28 mouse cellular contexts compared by ENCODE assay signal in genomic region chr4:123056560-123057109, GRCm38 (mm10). TPM values are rescaled to one million over a fixed set of nuclear protein-coding genes. Genes with fewer than 3 reads are reported as not detected.
DNase-seq lines count a peak whose midpoint lies in the region; ATAC-seq and TF ChIP-seq lines count a peak whose summit lies in the region.
"Had no signal": no experiment of that assay in that cellular context is flagged by ENCODE, and none has a peak within 500 bp of the region (broad histone marks: within the 10 kb centered on the region; RNA-seq: fewer than 3 reads in every experiment).

No protein-coding gene starts in this region.

- H3K9ac ChIP-seq in limb, embryonic 15.5 days = no peak overlapping the region
- no peak overlapping the region for H3K9ac ChIP-seq in stomach, embryonic 15.5 days
- no peak overlapping the region for H3K9ac ChIP-seq in forebrain, embryonic 12.5 days
- H3K9ac ChIP-seq in hindbrain, postnatal 0 days (replicated peaks; ENCODE audit: low read length) = no peak overlapping the region
- H3K9ac ChIP-seq: heart, embryonic 12.5 days; hindbrain, embryonic 14.5 days; liver, embryonic 13.5 days; midbrain, embryonic 15.5 days; neural tube, embryonic 13.5 days had no signal

- H3K4me3 ChIP-seq in heart, embryonic 10.5 days = no peak overlapping the region
- H3K4me3 ChIP-seq in limb, embryonic 15.5 days = no peak overlapping the region
- H3K4me3 ChIP-seq in stomach, embryonic 15.5 days (replicated peaks) = no peak overlapping the region
- H3K4me3 ChIP-seq in forebrain, embryonic 12.5 days (replicated peaks) = no peak overlapping the region
- H3K4me3 ChIP-seq in hindbrain, postnatal 0 days (ENCODE audit: low read length) = no peak overlapping the region
- H3K4me3 ChIP-seq: heart, embryonic 12.5 days; liver, embryonic 13.5 days; midbrain, embryonic 15.5 days; neural tube, embryonic 13.5 days had no signal

- 78% methylated on average over 3 of the region's 3 CpGs for WGBS in heart, embryonic 10.5 days
- WGBS in limb, embryonic 15.5 days = 76% methylated on average over 3 of the region's 3 CpGs
- 79% methylated on average over 3 of the region's 3 CpGs for WGBS in stomach, embryonic 15.5 days
- 91% methylated on average over 3 of the region's 3 CpGs for whole genome bisulfite sequencing in forebrain, embryonic 12.5 days
- 85% methylated on average over 3 of the region's 3 CpGs for WGBS in hindbrain, postnatal 0 days

- H3K4me2 ChIP-seq in limb, embryonic 15.5 days = no peak overlapping the region
- no peak overlapping the region for H3K4me2 ChIP-seq in stomach, embryonic 15.5 days
- H3K4me2 ChIP-seq in forebrain, embryonic 12.5 days = no peak overlapping the region
- no peak overlapping the region for H3K4me2 ChIP-seq in hindbrain, postnatal 0 days (ENCODE audit: low read depth, low read length)
- H3K4me2 ChIP-seq: heart, embryonic 12.5 days; hindbrain, embryonic 14.5 days; liver, embryonic 13.5 days; midbrain, embryonic 15.5 days; neural tube, embryonic 13.5 days had no signal

- TF ChIP-seq CTCF in hindbrain, postnatal 0 days (IDR thresholded peaks at IDR 0.05; ENCODE audit: low read depth) = no peak

- H3K4me1 ChIP-seq in heart, embryonic 10.5 days = peaks cover 18% of the 10 kb centered on the region
- H3K4me1 ChIP-seq in limb, embryonic 15.5 days = no peaks in the 10 kb centered on the region
- H3K4me1 ChIP-seq in stomach, embryonic 15.5 days = peaks cover 4% of the 10 kb centered on the region; the same call in 1 of the 2 replicates
- H3K4me1 ChIP-seq in forebrain, embryonic 12.5 days = peaks cover 16% of the 10 kb centered on the region
- H3K4me1 ChIP-seq in hindbrain, postnatal 0 days (ENCODE audit: insufficient read depth, low read length) = no peaks in the 10 kb centered on the region
- H3K4me1 ChIP-seq: liver, embryonic 13.5 days had no signal

- no peak for ATAC-seq in limb, embryonic 15.5 days (ENCODE audit: insufficient number of reproducible peaks, low FRiP score, low TSS enrichment, low read depth)
- no peak for ATAC-seq in stomach, embryonic 15.5 days (ENCODE audit: insufficient read depth, low FRiP score, low read depth)
- ATAC-seq in forebrain, embryonic 12.5 days (ENCODE audit: low FRiP score) = no peak
- no peak for ATAC-seq in hindbrain, postnatal 0 days
- ATAC-seq: forebrain, embryonic 16.5 days; midbrain, embryonic 15.5 days had no signal

- H3K36me3 ChIP-seq in heart, embryonic 10.5 days = peaks cover 51% of the 10 kb centered on the region
- peaks cover 47% of the 10 kb centered on the region for H3K36me3 ChIP-seq in limb, embryonic 15.5 days
- peaks cover 29% of the 10 kb centered on the region for H3K36me3 ChIP-seq in stomach, embryonic 15.5 days
- peaks cover 59% of the 10 kb centered on the region for H3K36me3 ChIP-seq in forebrain, embryonic 12.5 days (replicated peaks)
- H3K36me3 ChIP-seq in hindbrain, postnatal 0 days (ENCODE audit: insufficient read depth, low read length) = peaks cover 18% of the 10 kb centered on the region; the same call in 1 of the 2 replicates

- H3K27me3 ChIP-seq in heart, embryonic 10.5 days (ENCODE audit: insufficient read depth, poor library complexity, severe bottlenecking) = peaks cover 9% of the 10 kb centered on the region; the same call in 1 of the 2 replicates
- H3K27me3 ChIP-seq in limb, embryonic 15.5 days = no peaks in the 10 kb centered on the region
- H3K27me3 ChIP-seq in stomach, embryonic 15.5 days (replicated peaks) = no peaks in the 10 kb centered on the region
- H3K27me3 ChIP-seq in forebrain, embryonic 12.5 days = no peaks in the 10 kb centered on the region
- no peaks in the 10 kb centered on the region for H3K27me3 ChIP-seq in hindbrain, postnatal 0 days (ENCODE audit: insufficient read depth, low read length)
- H3K27me3 ChIP-seq: liver, embryonic 13.5 days; midbrain, embryonic 15.5 days; neural tube, embryonic 13.5 days had no signal

- intact Hi-C loops in heart, postnatal 10 days (cut with DNase I) = no loop called here

- H3K27ac ChIP-seq in heart, embryonic 10.5 days = no peak overlapping the region
- H3K27ac ChIP-seq in limb, embryonic 15.5 days = peak overlapping the region; percentile 72
- peak overlapping the region; percentile 71; the same call in 1 of the 2 replicates for H3K27ac ChIP-seq in stomach, embryonic 15.5 days
- H3K27ac ChIP-seq in forebrain, embryonic 12.5 days = no peak overlapping the region
- no peak overlapping the region for H3K27ac ChIP-seq in hindbrain, postnatal 0 days
- H3K27ac ChIP-seq: hindbrain, embryonic 14.5 days; kidney, postnatal 0 days; liver, embryonic 13.5 days; macrophage; midbrain, embryonic 15.5 days; neural tube, embryonic 13.5 days had no signal

- no peaks in the 10 kb centered on the region for H3K9me3 ChIP-seq in heart, embryonic 10.5 days
- H3K9me3 ChIP-seq in limb, embryonic 15.5 days = no peaks in the 10 kb centered on the region
- H3K9me3 ChIP-seq in stomach, embryonic 15.5 days = no peaks in the 10 kb centered on the region
- H3K9me3 ChIP-seq in forebrain, embryonic 12.5 days = no peaks in the 10 kb centered on the region
- no peaks in the 10 kb centered on the region for H3K9me3 ChIP-seq in hindbrain, postnatal 0 days (ENCODE audit: low read length)
- H3K9me3 ChIP-seq: heart, embryonic 12.5 days; liver, embryonic 13.5 days; midbrain, embryonic 15.5 days; neural tube, embryonic 13.5 days had no signal

- peak; percentile 20 to 31 for DNase-seq in heart, postnatal 10 days
- no peak for DNase-seq in heart, embryonic 10.5 days (ENCODE audit: low spot score)
- peak; percentile 43 for DNase-seq in adipocyte (ENCODE audit: low spot score)
- DNase-seq in hindbrain, postnatal 0 days (ENCODE audit: low spot score) = no peak
- DNase-seq: cerebellum, adult 11-12 months; cerebellum, postnatal 10 days; gastrocnemius, postnatal 14 days; heart, adult 11 months; kidney, adult 2 months; liver, embryonic 13.5 days; retina, postnatal 1 day; right cerebral cortex, postnatal 25 days; spleen, adult 18-20 months; thymus, adult 2 months; thymus, postnatal 4 days had no signal

RNA-seq across cellular contexts. Expression of gene Trit1, which starts 40.2 kb away (rescaled TPM):
- total RNA-seq in heart, postnatal 10 days (2021) = 1 to 10 TPM; 7.7 to 8.3 TPM
- 15.0 and 18.3 TPM in 2 replicates for polyA plus RNA-seq in heart, embryonic 10.5 days (2016; fragmentation: Nextera tagmentation; extraction: Ambion mirVana)
- 20.9 and 21.3 TPM in 2 replicates for polyA plus RNA-seq in limb, embryonic 15.5 days (2015; fragmentation: Nextera tagmentation; extraction: Ambion mirVana)
- 18.3 and 20.4 TPM in 2 replicates for polyA plus RNA-seq in stomach, embryonic 15.5 days (2015; fragmentation: Nextera tagmentation; extraction: Ambion mirVana)
- polyA plus RNA-seq in forebrain, embryonic 12.5 days (2016; fragmentation: Nextera tagmentation; extraction: Ambion mirVana) = 29.3 and 29.7 TPM in 2 replicates
- total RNA-seq in hindbrain, postnatal 0 days (2014; rRNA removed) = 11.1 and 18.5 TPM in 2 replicates
- polyA plus RNA-seq in hindbrain, postnatal 0 days (2015; fragmentation: Nextera tagmentation; extraction: Ambion mirVana) = 17.0 and 18.3 TPM in 2 replicates

RNA-seq across cellular contexts. Expression of gene Bmp8b, which starts 48.3 kb away (rescaled TPM):
- not detected for total RNA-seq in heart, postnatal 10 days (2021)
- polyA plus RNA-seq in heart, embryonic 10.5 days (2016; fragmentation: Nextera tagmentation; extraction: Ambion mirVana) = 0.18 and 0.84 TPM in 2 replicates
- 1.2 and 1.3 TPM in 2 replicates for polyA plus RNA-seq in limb, embryonic 15.5 days (2015; fragmentation: Nextera tagmentation; extraction: Ambion mirVana)
- 0.54 and 0.81 TPM in 2 replicates for polyA plus RNA-seq in stomach, embryonic 15.5 days (2015; fragmentation: Nextera tagmentation; extraction: Ambion mirVana)
- polyA plus RNA-seq in forebrain, embryonic 12.5 days (2016; fragmentation: Nextera tagmentation; extraction: Ambion mirVana) = 0.17 and 0.24 TPM in 2 replicates
- 0.42 and 0.47 TPM in 2 replicates for total RNA-seq in hindbrain, postnatal 0 days (2014; rRNA removed)
- polyA plus RNA-seq in hindbrain, postnatal 0 days (2015; fragmentation: Nextera tagmentation; extraction: Ambion mirVana) = 0.29 and 0.43 TPM in 2 replicates
- total RNA-seq: gastrocnemius, postnatal 14 days; heart, postnatal 14 days; layer of hippocampus, adult 18-20 months had no signal
- polyA plus RNA-seq: macrophage had no signal

RNA-seq across cellular contexts. Expression of gene Oxct2b, which starts 59.4 kb away (rescaled TPM):
- total RNA-seq in heart, postnatal 10 days (2021) = not detected
- polyA plus RNA-seq in heart, embryonic 10.5 days (2016; fragmentation: Nextera tagmentation; extraction: Ambion mirVana) = 0.11 TPM in 1 of 2 replicates, not detected in the other
- 0.12 and 0.15 TPM in 2 replicates for polyA plus RNA-seq in limb, embryonic 15.5 days (2015; fragmentation: Nextera tagmentation; extraction: Ambion mirVana)
- 0.18 and 0.30 TPM in 2 replicates for polyA plus RNA-seq in stomach, embryonic 15.5 days (2015; fragmentation: Nextera tagmentation; extraction: Ambion mirVana)
- polyA plus RNA-seq in forebrain, embryonic 12.5 days (2016; fragmentation: Nextera tagmentation; extraction: Ambion mirVana) = 0.15 and 0.17 TPM in 2 replicates
- total RNA-seq in hindbrain, postnatal 0 days (2014; rRNA removed) = 0.16 and 0.75 TPM in 2 replicates
- 0.60 and 0.93 TPM in 2 replicates for polyA plus RNA-seq in hindbrain, postnatal 0 days (2015; fragmentation: Nextera tagmentation; extraction: Ambion mirVana)
- total RNA-seq: adrenal gland, postnatal 4 days; gastrocnemius, postnatal 14 days; heart, postnatal 14 days; layer of hippocampus, adult 18-20 months had no signal
- polyA plus RNA-seq: heart, embryonic 12.5 days; liver, embryonic 13.5 days; macrophage had no signal

Comparison
In these comparisons a context has a peak if more than half of its experiments do, and no peak if none do; other contexts are left out.
1. DNase-seq: peak in heart, postnatal 10 days (2 of 2) and adipocyte (single experiment); none in heart, embryonic 10.5 days (single experiment) and hindbrain, postnatal 0 days (single experiment).
2. H3K27ac ChIP-seq: peak in limb, embryonic 15.5 days (single experiment) and stomach, embryonic 15.5 days (single experiment); none in heart, embryonic 10.5 days (single experiment), forebrain, embryonic 12.5 days (single experiment) and hindbrain, postnatal 0 days (single experiment).